ENCODE assay signal across 15 mouse cellular contexts in the genomic region with DNA sequence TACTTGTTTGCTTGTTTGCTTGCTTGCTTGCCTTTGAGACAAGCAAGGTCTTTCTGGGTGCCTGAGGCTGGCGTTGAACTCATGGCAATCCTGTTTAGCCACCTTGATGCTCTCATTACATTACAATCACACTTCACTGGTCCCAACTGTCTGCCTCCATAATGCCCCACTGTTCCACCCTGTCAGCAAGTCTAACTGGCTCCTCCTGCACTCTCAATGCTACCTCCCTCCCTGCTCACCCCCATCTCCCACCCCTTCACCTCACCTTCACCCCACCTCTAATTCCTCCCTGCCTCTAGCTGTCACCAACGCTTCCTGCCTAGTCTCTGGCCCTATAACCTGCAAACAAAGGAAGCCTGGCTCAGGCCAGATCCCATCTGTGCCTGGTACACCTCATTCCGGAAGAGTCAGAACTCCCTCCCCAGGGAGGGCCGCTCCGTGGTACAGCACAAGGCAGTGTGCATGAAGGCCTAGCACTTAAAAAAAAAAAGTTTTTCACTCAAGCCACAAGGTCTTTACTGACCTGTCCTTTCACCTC. TPM values are rescaled to one million over a fixed set of nuclear protein-coding genes. Genes with fewer than 3 reads are reported as not detected.
DNase-seq lines count a peak whose midpoint lies in the region; ATAC-seq and TF ChIP-seq lines count a peak whose summit lies in the region.
"Had no signal": no experiment of that assay in that cellular context is flagged by ENCODE, and none has a peak within 500 bp of the region (broad histone marks: within the 10 kb centered on the region; RNA-seq: fewer than 3 reads in every experiment).

No protein-coding gene starts in this region.

- peaks cover 39% of the 10 kb centered on the region for H3K4me1 ChIP-seq in forebrain, embryonic 10.5 days
- peaks cover 10% of the 10 kb centered on the region; the same call in 1 of the 2 replicates for H3K4me1 ChIP-seq in forebrain, embryonic 14.5 days (ENCODE audit: control insufficient read depth, insufficient read depth, low read length)
- H3K4me1 ChIP-seq in lung, embryonic 14.5 days (ENCODE audit: insufficient read depth): peaks cover 6% of the 10 kb centered on the region; the same call in 1 of the 2 replicates
- H3K4me1 ChIP-seq in brown adipose tissue, adult 24 weeks (ENCODE audit: control insufficient read depth, insufficient read depth, insufficient read length, low read length): 0 out of 2 replicates have a peak, but pooled peaks cover 7% of the 10 kb centered on the region
- peaks cover 19% of the 10 kb centered on the region for H3K4me1 ChIP-seq in stomach, embryonic 16.5 days (ENCODE audit: control insufficient read depth, insufficient read depth, low read length)
- H3K4me1 ChIP-seq in hindbrain, postnatal 0 days (ENCODE audit: insufficient read depth, low read length): 0 out of 2 replicates have a peak, but pooled peaks cover 4% of the 10 kb centered on the region

- no peak overlapping the region for H3K4me3 ChIP-seq in forebrain, embryonic 10.5 days
- H3K4me3 ChIP-seq in forebrain, embryonic 14.5 days (ENCODE audit: low read depth, low read length): no peak overlapping the region
- no peak overlapping the region for H3K4me3 ChIP-seq in lung, embryonic 14.5 days (ENCODE audit: low read depth, low read length)
- no peak overlapping the region for H3K4me3 ChIP-seq in brown adipose tissue, adult 24 weeks (ENCODE audit: insufficient read depth, low read depth, low read length)
- no peak overlapping the region for H3K4me3 ChIP-seq in stomach, embryonic 16.5 days (replicated peaks; ENCODE audit: low read length)
- H3K4me3 ChIP-seq in hindbrain, postnatal 0 days (ENCODE audit: low read length): no peak overlapping the region
- H3K4me3 ChIP-seq: myocyte had no signal

- ATAC-seq in forebrain, embryonic 14.5 days: no peak
- no peak for ATAC-seq in lung, embryonic 14.5 days (ENCODE audit: insufficient read depth)
- ATAC-seq in stomach, embryonic 16.5 days (ENCODE audit: insufficient read depth, low FRiP score): no peak
- no peak for ATAC-seq in hindbrain, postnatal 0 days

- 0 out of 2 replicates have a peak overlapping the region, but pooled peaks have one; percentile 16 for H3K27ac ChIP-seq in forebrain, embryonic 10.5 days
- H3K27ac ChIP-seq in forebrain, embryonic 14.5 days (ENCODE audit: low read depth, low read length): no peak overlapping the region
- H3K27ac ChIP-seq in lung, embryonic 14.5 days (ENCODE audit: low read depth): peak overlapping the region; percentile 9; the same call in 1 of the 2 replicates
- 0 out of 2 replicates have a peak overlapping the region, but pooled peaks have one; percentile 14 for H3K27ac ChIP-seq in brown adipose tissue, adult 24 weeks (replicated peaks; ENCODE audit: low read depth, low read length)
- peak overlapping the region; percentile 13; the same call in 1 of the 2 replicates for H3K27ac ChIP-seq in stomach, embryonic 16.5 days (ENCODE audit: low read length)
- H3K27ac ChIP-seq in hindbrain, postnatal 0 days: no peak overlapping the region
- H3K27ac ChIP-seq: forebrain, embryonic 12.5 days; liver, embryonic 14.5 days; midbrain, embryonic 12.5 days had no signal

- peaks cover 2% of the 10 kb centered on the region for H3K36me3 ChIP-seq in forebrain, embryonic 10.5 days (replicated peaks)
- H3K36me3 ChIP-seq in forebrain, embryonic 14.5 days (ENCODE audit: control insufficient read depth, insufficient read depth, low read length): no peaks in the 10 kb centered on the region
- 0 out of 2 replicates have a peak, but pooled peaks cover 1% of the 10 kb centered on the region for H3K36me3 ChIP-seq in lung, embryonic 14.5 days (ENCODE audit: insufficient read depth)
- H3K36me3 ChIP-seq in stomach, embryonic 16.5 days (ENCODE audit: control insufficient read depth, insufficient read depth, low read length): no peaks in the 10 kb centered on the region
- no peaks in the 10 kb centered on the region for H3K36me3 ChIP-seq in hindbrain, postnatal 0 days (ENCODE audit: insufficient read depth, low read length)
- H3K36me3 ChIP-seq: forebrain, embryonic 12.5 days; midbrain, embryonic 12.5 days had no signal

- H3K27me3 ChIP-seq in forebrain, embryonic 10.5 days (ENCODE audit: poor library complexity, severe bottlenecking): no peaks in the 10 kb centered on the region
- H3K27me3 ChIP-seq in forebrain, embryonic 14.5 days (replicated peaks; ENCODE audit: control insufficient read depth, insufficient read depth, low read length): no peaks in the 10 kb centered on the region
- H3K27me3 ChIP-seq in lung, embryonic 14.5 days (ENCODE audit: insufficient read depth, low read length): no peaks in the 10 kb centered on the region
- no peaks in the 10 kb centered on the region for H3K27me3 ChIP-seq in stomach, embryonic 16.5 days (ENCODE audit: control insufficient read depth, insufficient read depth, low read length)
- no peaks in the 10 kb centered on the region for H3K27me3 ChIP-seq in hindbrain, postnatal 0 days (ENCODE audit: insufficient read depth, low read length)
- H3K27me3 ChIP-seq: midbrain, embryonic 12.5 days had no signal

- no peak for DNase-seq in forebrain, embryonic 10.5 days (ENCODE audit: extremely low spot score, low spot score)
- DNase-seq in forebrain, embryonic 14.5 days (ENCODE audit: low spot score): no peak
- DNase-seq in lung, embryonic 14.5 days: no peak
- DNase-seq in lung, adult 18-20 months: no peak
- DNase-seq in hindbrain, postnatal 0 days (ENCODE audit: low spot score): no peak
- no peak for DNase-seq in adrenal gland, postnatal 10 days
- DNase-seq: adrenal gland, adult 2 months; heart, postnatal 14 days; lung, postnatal 36 days had no signal

- no peak for TF ChIP-seq CTCF in lung, embryonic 14.5 days (IDR thresholded peaks at IDR 0.05; ENCODE audit: low read depth)
- no peak for TF ChIP-seq CTCF in hindbrain, postnatal 0 days (IDR thresholded peaks at IDR 0.05; ENCODE audit: low read depth)

- no peak overlapping the region for H3K9ac ChIP-seq in forebrain, embryonic 14.5 days (ENCODE audit: low read length)
- H3K9ac ChIP-seq in lung, embryonic 14.5 days: no peak overlapping the region
- H3K9ac ChIP-seq in stomach, embryonic 16.5 days (ENCODE audit: low read length): no peak overlapping the region
- H3K9ac ChIP-seq in hindbrain, postnatal 0 days (replicated peaks; ENCODE audit: low read length): no peak overlapping the region
- H3K9ac ChIP-seq: forebrain, embryonic 12.5 days; liver, embryonic 14.5 days; midbrain, embryonic 12.5 days had no signal

- H3K4me2 ChIP-seq in forebrain, embryonic 14.5 days (ENCODE audit: low read length): no peak overlapping the region
- no peak overlapping the region for H3K4me2 ChIP-seq in lung, embryonic 14.5 days
- H3K4me2 ChIP-seq in stomach, embryonic 16.5 days (ENCODE audit: low read depth, low read length): no peak overlapping the region
- no peak overlapping the region for H3K4me2 ChIP-seq in hindbrain, postnatal 0 days (ENCODE audit: low read depth, low read length)

- no peaks in the 10 kb centered on the region for H3K9me3 ChIP-seq in forebrain, embryonic 10.5 days
- H3K9me3 ChIP-seq in forebrain, embryonic 14.5 days (replicated peaks; ENCODE audit: control insufficient read depth, low read length): no peaks in the 10 kb centered on the region
- no peaks in the 10 kb centered on the region for H3K9me3 ChIP-seq in lung, embryonic 14.5 days (ENCODE audit: low read depth, low read length)
- no peaks in the 10 kb centered on the region for H3K9me3 ChIP-seq in stomach, embryonic 16.5 days (replicated peaks; ENCODE audit: control insufficient read depth, low read length)
- H3K9me3 ChIP-seq in hindbrain, postnatal 0 days (ENCODE audit: low read length): no peaks in the 10 kb centered on the region
- H3K9me3 ChIP-seq: forebrain, embryonic 12.5 days; midbrain, embryonic 12.5 days had no signal

- WGBS in forebrain, embryonic 10.5 days: 83% methylated on average over 5 of the region's 5 CpGs
- 90% methylated on average over 5 of the region's 5 CpGs for WGBS in forebrain, embryonic 14.5 days
- WGBS in lung, embryonic 14.5 days: 38% methylated on average over 5 of the region's 5 CpGs
- WGBS in stomach, embryonic 16.5 days: 49% methylated on average over 5 of the region's 5 CpGs
- 76% methylated on average over 5 of the region's 5 CpGs for WGBS in hindbrain, postnatal 0 days

RNA-seq across cellular contexts. Expression of a gene that starts 0.9 kb away (rescaled TPM):
- 45.9 and 51.2 TPM in 2 replicates for polyA plus RNA-seq in forebrain, embryonic 10.5 days (2016; fragmentation: Nextera tagmentation; extraction: Ambion mirVana)
- 50.8 and 56.9 TPM in 2 replicates for polyA plus RNA-seq in forebrain, embryonic 14.5 days (2014; fragmentation: Nextera tagmentation; extraction: Ambion mirVana)
- 78.3 and 80.3 TPM in 2 replicates for polyA plus RNA-seq in lung, embryonic 14.5 days (2014; fragmentation: Nextera tagmentation; extraction: Ambion mirVana)
- 549 and 708 TPM in 2 replicates for polyA plus RNA-seq in brown adipose tissue, adult 24 weeks (2012; ENCODE audit: insufficient read depth, insufficient read length, missing spikeins)
- 90.0 and 98.5 TPM in 2 replicates for polyA plus RNA-seq in stomach, embryonic 16.5 days (2015; fragmentation: Nextera tagmentation; extraction: Ambion mirVana)
- 289 and 322 TPM in 2 replicates for total RNA-seq in hindbrain, postnatal 0 days (2014; rRNA removed)
- 83.8 and 84.6 TPM in 2 replicates for polyA plus RNA-seq in hindbrain, postnatal 0 days (2015; fragmentation: Nextera tagmentation; extraction: Ambion mirVana)
- 100 to 1,000 TPM; 444 to 475 TPM for total RNA-seq in adrenal gland, postnatal 10 days (2021)

RNA-seq across cellular contexts. Expression of a gene that starts 13.7 kb away (rescaled TPM):
- 4.0 and 4.5 TPM in 2 replicates for polyA plus RNA-seq in forebrain, embryonic 10.5 days (2016; fragmentation: Nextera tagmentation; extraction: Ambion mirVana)
- polyA plus RNA-seq in forebrain, embryonic 14.5 days (2014; fragmentation: Nextera tagmentation; extraction: Ambion mirVana): 4.8 and 5.5 TPM in 2 replicates
- polyA plus RNA-seq in lung, embryonic 14.5 days (2014; fragmentation: Nextera tagmentation; extraction: Ambion mirVana): 4.5 and 8.0 TPM in 2 replicates
- 3,242 and 3,950 TPM in 2 replicates for polyA plus RNA-seq in brown adipose tissue, adult 24 weeks (2012; ENCODE audit: insufficient read depth, insufficient read length, missing spikeins)
- polyA plus RNA-seq in stomach, embryonic 16.5 days (2015; fragmentation: Nextera tagmentation; extraction: Ambion mirVana): 12.8 and 25.0 TPM in 2 replicates
- not detected in 2 replicates for total RNA-seq in hindbrain, postnatal 0 days (2014; rRNA removed)
- 8.1 and 9.7 TPM in 2 replicates for polyA plus RNA-seq in hindbrain, postnatal 0 days (2015; fragmentation: Nextera tagmentation; extraction: Ambion mirVana)
- total RNA-seq in adrenal gland, postnatal 10 days (2021): 1,000 to 10,000 TPM; 1,474 to 1,616 TPM

RNA-seq across cellular contexts. Expression of a gene that starts 28.1 kb away (rescaled TPM):
- 20.3 and 21.1 TPM in 2 replicates for polyA plus RNA-seq in forebrain, embryonic 10.5 days (2016; fragmentation: Nextera tagmentation; extraction: Ambion mirVana)
- 27.4 and 29.0 TPM in 2 replicates for polyA plus RNA-seq in forebrain, embryonic 14.5 days (2014; fragmentation: Nextera tagmentation; extraction: Ambion mirVana)
- polyA plus RNA-seq in lung, embryonic 14.5 days (2014; fragmentation: Nextera tagmentation; extraction: Ambion mirVana): 16.8 and 17.0 TPM in 2 replicates
- 17.8 and 24.3 TPM in 2 replicates for polyA plus RNA-seq in brown adipose tissue, adult 24 weeks (2012; ENCODE audit: insufficient read depth, insufficient read length, missing spikeins)
- 12.2 and 12.6 TPM in 2 replicates for polyA plus RNA-seq in stomach, embryonic 16.5 days (2015; fragmentation: Nextera tagmentation; extraction: Ambion mirVana)
- total RNA-seq in hindbrain, postnatal 0 days (2014; rRNA removed): 40.6 and 46.4 TPM in 2 replicates
- 10.0 and 10.2 TPM in 2 replicates for polyA plus RNA-seq in hindbrain, postnatal 0 days (2015; fragmentation: Nextera tagmentation; extraction: Ambion mirVana)
- total RNA-seq in adrenal gland, postnatal 10 days (2021): 10 to 100 TPM; 57.4 to 65.2 TPM

RNA-seq across cellular contexts. Expression of a gene that starts 34.1 kb away (rescaled TPM):
- polyA plus RNA-seq in forebrain, embryonic 10.5 days (2016; fragmentation: Nextera tagmentation; extraction: Ambion mirVana): 163 and 169 TPM in 2 replicates
- polyA plus RNA-seq in forebrain, embryonic 14.5 days (2014; fragmentation: Nextera tagmentation; extraction: Ambion mirVana): 191 and 256 TPM in 2 replicates
- polyA plus RNA-seq in lung, embryonic 14.5 days (2014; fragmentation: Nextera tagmentation; extraction: Ambion mirVana): 187 and 192 TPM in 2 replicates
- 93.0 and 113 TPM in 2 replicates for polyA plus RNA-seq in brown adipose tissue, adult 24 weeks (2012; ENCODE audit: insufficient read depth, insufficient read length, missing spikeins)
- 111 and 116 TPM in 2 replicates for polyA plus RNA-seq in stomach, embryonic 16.5 days (2015; fragmentation: Nextera tagmentation; extraction: Ambion mirVana)
- total RNA-seq in hindbrain, postnatal 0 days (2014; rRNA removed): 65.9 and 98.4 TPM in 2 replicates
- polyA plus RNA-seq in hindbrain, postnatal 0 days (2015; fragmentation: Nextera tagmentation; extraction: Ambion mirVana): 177 and 189 TPM in 2 replicates
- 100 to 1,000 TPM; 103 to 108 TPM for total RNA-seq in adrenal gland, postnatal 10 days (2021)

RNA-seq across cellular contexts. Expression of a gene that starts 34.4 kb away (rescaled TPM):
- 248 and 257 TPM in 2 replicates for polyA plus RNA-seq in forebrain, embryonic 10.5 days (2016; fragmentation: Nextera tagmentation; extraction: Ambion mirVana)
- 376 and 384 TPM in 2 replicates for polyA plus RNA-seq in forebrain, embryonic 14.5 days (2014; fragmentation: Nextera tagmentation; extraction: Ambion mirVana)
- polyA plus RNA-seq in lung, embryonic 14.5 days (2014; fragmentation: Nextera tagmentation; extraction: Ambion mirVana): 175 and 182 TPM in 2 replicates
- 62.8 and 71.2 TPM in 2 replicates for polyA plus RNA-seq in brown adipose tissue, adult 24 weeks (2012; ENCODE audit: insufficient read depth, insufficient read length, missing spikeins)
- polyA plus RNA-seq in stomach, embryonic 16.5 days (2015; fragmentation: Nextera tagmentation; extraction: Ambion mirVana): 148 and 151 TPM in 2 replicates
- total RNA-seq in hindbrain, postnatal 0 days (2014; rRNA removed): 123 and 129 TPM in 2 replicates
- 466 and 473 TPM in 2 replicates for polyA plus RNA-seq in hindbrain, postnatal 0 days (2015; fragmentation: Nextera tagmentation; extraction: Ambion mirVana)
- 10 to 100 TPM; 73.6 to 81.0 TPM for total RNA-seq in adrenal gland, postnatal 10 days (2021)

Comparison
In these comparisons a context has a peak if more than half of its experiments do, and no peak if none do; other contexts are left out.
1. H3K27ac ChIP-seq: peak in forebrain, embryonic 10.5 days (single experiment), lung, embryonic 14.5 days (single experiment), brown adipose tissue, adult 24 weeks (single experiment) and stomach, embryonic 16.5 days (single experiment); none in forebrain, embryonic 14.5 days (single experiment) and hindbrain, postnatal 0 days (single experiment).
2. RNA of a gene that starts 13.7 kb away (polyA plus RNA-seq): 3,242 to 3,950 TPM in brown adipose tissue, adult 24 weeks; 12.8 to 25.0 TPM in stomach, embryonic 16.5 days, 8.1 to 9.7 TPM in hindbrain, postnatal 0 days, 4.8 to 5.5 TPM in forebrain, embryonic 14.5 days, 4.0 to 4.5 TPM in forebrain, embryonic 10.5 days and 4.5 to 8.0 TPM in lung, embryonic 14.5 days; every median in the first group is over 100 times any median in the second.